Mouse (Mus musculus): ENCODE data around the gene Smap1.

- TF ChIP-seq CTCF (IDR thresholded peaks at IDR 0.05; ENCODE audit: borderline replicate concordance, insufficient read depth, low read length) (no peak), POLR2A (IDR thresholded peaks at IDR 0.05; ENCODE audit: low read depth, low read length) (no peak)
Measured at GRCm38 (mm10) chr1:23855623-23856022, 66.5 kb downstream of the Smap1 start.
